Mouse (Mus musculus) heart, postnatal 0 days (tissue): ENCODE data around the gene Swap70.

ENCODE experiments used
- CTCF ChIP-seq: IDR thresholded peaks from 2 replicates; pipeline ENCODE4 v1.5.1; 2016; ENCODE audit warnings: antibody characterized with exemption, control low read depth, low read depth
- EP300 ChIP-seq: IDR thresholded peaks from 2 replicates; pipeline ENCODE4 v1.6.1; 2016; ENCODE audit warnings: antibody characterized with exemption, low read depth

- no peak for TF ChIP-seq EP300
- no peak for TF ChIP-seq CTCF
Measured at GRCm38 (mm10) chr7:110229967-110230366, 8.5 kb downstream of the Swap70 start.
